Comparison of ENCODE assay signal across 8 mouse cellular contexts in the genomic region with DNA sequence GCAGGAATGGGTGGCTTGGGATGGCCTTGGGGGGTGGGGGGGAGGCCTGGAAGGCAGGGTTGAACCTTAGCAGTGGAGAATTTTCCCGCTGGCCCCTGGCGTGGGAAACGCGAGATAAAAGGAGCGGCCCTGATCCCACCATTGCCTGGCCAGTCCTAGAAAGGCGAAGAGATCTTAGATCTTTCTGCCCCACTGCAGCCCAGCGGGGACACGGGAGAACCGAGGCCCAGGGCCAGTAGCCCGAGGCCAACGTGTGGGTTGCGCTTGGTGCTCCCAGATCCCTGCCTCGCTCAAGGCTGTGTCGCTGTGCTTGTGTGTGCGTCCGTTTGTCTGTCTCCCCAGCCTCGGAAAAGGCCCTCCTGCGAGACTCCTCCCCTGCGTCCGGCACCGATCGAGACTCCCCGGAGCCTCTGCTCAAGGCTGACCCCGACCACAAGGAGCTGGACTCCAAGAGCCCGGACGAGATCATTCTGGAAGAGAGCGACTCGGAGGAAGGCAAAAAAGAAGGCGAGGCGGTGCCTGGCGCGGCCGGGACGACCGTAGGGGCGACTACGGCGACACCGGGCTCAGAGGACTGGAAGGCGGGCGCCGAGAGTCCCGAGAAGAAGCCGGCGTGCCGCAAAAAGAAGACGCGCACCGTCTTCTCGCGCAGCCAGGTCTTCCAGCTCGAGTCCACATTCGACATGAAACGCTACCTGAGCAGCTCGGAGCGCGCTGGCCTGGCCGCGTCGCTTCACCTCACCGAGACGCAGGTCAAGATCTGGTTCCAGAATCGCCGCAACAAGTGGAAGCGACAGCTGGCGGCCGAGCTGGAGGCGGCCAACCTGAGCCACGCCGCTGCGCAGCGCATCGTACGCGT. TPM values are rescaled to one million over a fixed set of nuclear protein-coding genes. Genes with fewer than 3 reads are reported as not detected.
A peak's percentile ranks its signal among the peaks of the same experiment; 100 is the strongest.
DNase-seq lines count a peak whose midpoint lies in the region; ATAC-seq and TF ChIP-seq lines count a peak whose summit lies in the region.

No protein-coding gene starts in this region.

- TF ChIP-seq POLR2A in heart, adult 2 months (IDR thresholded peaks at IDR 0.05; ENCODE audit: insufficient read depth, low read depth, low read length), result no peak
- TF ChIP-seq POLR2A in brain, embryonic 14.5 days (IDR thresholded peaks at IDR 0.05; ENCODE audit: borderline replicate concordance, extremely low read depth, insufficient read depth, insufficient read length, poor library complexity, severe bottlenecking), result no peak

- no peak for ATAC-seq in hindbrain, embryonic 13.5 days (ENCODE audit: low FRiP score)

- WGBS in heart, adult 2 months, result 2% methylated on average over 75 of the region's 75 CpGs
- under 1% methylated on average over 75 of the region's 75 CpGs for WGBS in hindbrain, embryonic 13.5 days

- H3K9me3 ChIP-seq in hindbrain, embryonic 13.5 days, result no peaks in the 10 kb centered on the region

- no peaks in the 10 kb centered on the region for H3K79me2 ChIP-seq in heart, adult 2 months (replicated peaks; ENCODE audit: control insufficient read depth, insufficient read depth, low read length)

- no peaks in the 10 kb centered on the region for H3K36me3 ChIP-seq in heart, adult 2 months (ENCODE audit: control insufficient read depth, insufficient read depth, low read length)
- no peaks in the 10 kb centered on the region for H3K36me3 ChIP-seq in hindbrain, embryonic 13.5 days

- peak overlapping the region; percentile 36 for H3K4me3 ChIP-seq in heart, adult 2 months
- H3K4me3 ChIP-seq in hindbrain, embryonic 13.5 days, result peak overlapping the region; percentile 33

- intact Hi-C loops in heart, adult 2 months (cut with DNase I), result loop anchor here (1.0 to 10.0 kb wide), 3 partner anchors 12 to 1011 kb away; a partner anchor contains a TSS

- TF ChIP-seq EP300 in heart, adult 2 months (IDR thresholded peaks at IDR 0.05; ENCODE audit: insufficient read depth, low read depth, low read length), result no peak

- no peak overlapping the region for H3K27ac ChIP-seq in heart, adult 2 months
- peak overlapping the region; percentile 55 for H3K27ac ChIP-seq in hindbrain, embryonic 13.5 days

- H3K9ac ChIP-seq in heart, adult 2 months (ENCODE audit: low read depth, low read length), result no peak overlapping the region
- peak overlapping the region; percentile 63; the same call in 1 of the 2 replicates for H3K9ac ChIP-seq in hindbrain, embryonic 13.5 days

- DNase-seq in heart, adult 2 months, result peak; percentile 24 to 52
- DNase-seq in heart, adult 9 months (ENCODE audit: low spot score in 2 of 2), result no peak
- DNase-seq in brain, embryonic 14.5 days (ENCODE audit: low read depth), result peak; percentile 33
- peak; percentile 44 for DNase-seq in mesoderm, embryonic 11.5 days (ENCODE audit: low read depth, low spot score)
- no peak for DNase-seq in frontal cortex, adult 2 months (ENCODE audit: extremely low spot score in 1 of 2, low spot score in 1 of 2)
- DNase-seq in T-cell, adult 2 months (ENCODE audit: low spot score), result no peak
- no peak for DNase-seq in spleen, postnatal 10 days (ENCODE audit: low spot score in 2 of 2)

- H3K4me2 ChIP-seq in hindbrain, embryonic 13.5 days, result peak overlapping the region; percentile 50

- peaks cover 44% of the 10 kb centered on the region for H3K27me3 ChIP-seq in heart, adult 2 months (ENCODE audit: control insufficient read depth, insufficient read depth, low read length)
- H3K27me3 ChIP-seq in hindbrain, embryonic 13.5 days, result peaks cover 98% of the 10 kb centered on the region

- no peaks in the 10 kb centered on the region for H3K4me1 ChIP-seq in heart, adult 2 months (ENCODE audit: control insufficient read depth, insufficient read depth, low read length)
- peaks cover 30% of the 10 kb centered on the region for H3K4me1 ChIP-seq in hindbrain, embryonic 13.5 days (replicated peaks)

- no peak for TF ChIP-seq CTCF in heart, adult 2 months (IDR thresholded peaks at IDR 0.05)
- TF ChIP-seq CTCF in brain, embryonic 14.5 days (IDR thresholded peaks at IDR 0.05; ENCODE audit: borderline replicate concordance, extremely low read depth, insufficient read depth, insufficient read length), result no peak

RNA-seq across cellular contexts. Expression of a gene that starts 1.2 kb away (rescaled TPM):
- not detected for total RNA-seq in heart, adult 2 months (2021)
- not detected in 2 replicates for polyA plus RNA-seq in heart, adult 2 months (2012; rRNA removed)
- polyA plus RNA-seq in brain, embryonic 14.5 days (2012; rRNA removed), result 3.1 and 3.5 TPM in 2 replicates
- 1.3 and 1.6 TPM in 2 replicates for polyA plus RNA-seq in hindbrain, embryonic 13.5 days (2015; fragmentation: Nextera tagmentation; extraction: Ambion mirVana)
- polyA plus RNA-seq in frontal cortex, adult 2 months (2012; rRNA removed), result not detected in 2 replicates

RNA-seq across cellular contexts. Expression of a gene that starts 4.7 kb away (rescaled TPM):
- total RNA-seq in heart, adult 2 months (2021), result not detected
- polyA plus RNA-seq in heart, adult 2 months (2012; rRNA removed), result not detected in 2 replicates
- polyA plus RNA-seq in brain, embryonic 14.5 days (2012; rRNA removed), result 2.3 and 3.0 TPM in 2 replicates
- 2.4 and 3.3 TPM in 2 replicates for polyA plus RNA-seq in hindbrain, embryonic 13.5 days (2015; fragmentation: Nextera tagmentation; extraction: Ambion mirVana)
- not detected in 2 replicates for polyA plus RNA-seq in frontal cortex, adult 2 months (2012; rRNA removed)

RNA-seq across cellular contexts. Expression of a gene that starts 16.2 kb away (rescaled TPM):
- total RNA-seq in heart, adult 2 months (2021), result 10 to 100 TPM; 25.0 to 29.8 TPM
- polyA plus RNA-seq in heart, adult 2 months (2012; rRNA removed), result 34.5 and 57.8 TPM in 2 replicates
- 147 and 194 TPM in 2 replicates for polyA plus RNA-seq in brain, embryonic 14.5 days (2012; rRNA removed)
- polyA plus RNA-seq in hindbrain, embryonic 13.5 days (2015; fragmentation: Nextera tagmentation; extraction: Ambion mirVana), result 178 and 200 TPM in 2 replicates
- polyA plus RNA-seq in frontal cortex, adult 2 months (2012; rRNA removed), result 75.0 and 75.8 TPM in 2 replicates

Comparison
In these comparisons a context has a peak if more than half of its experiments do, and no peak if none do; other contexts are left out.
1. DNase-seq: peak in heart, adult 2 months (2 of 2), brain, embryonic 14.5 days (single experiment) and mesoderm, embryonic 11.5 days (single experiment); none in heart, adult 9 months (0 of 2), frontal cortex, adult 2 months (0 of 2), T-cell, adult 2 months (single experiment) and spleen, postnatal 10 days (0 of 2).